24 mouse cellular contexts compared by ENCODE assay signal in genomic region chr5:129016370-129016769, GRCm38 (mm10).
"Had no signal": no experiment of that assay in that cellular context is flagged by ENCODE, and none has a peak within 500 bp of the region (broad histone marks: within the 10 kb centered on the region; RNA-seq: fewer than 3 reads in every experiment).

No protein-coding gene starts in this region.

- DNase-seq: gastrocnemius, adult 2 months; gastrocnemius, postnatal 10 days; gastrocnemius, postnatal 25 days; heart, adult 18-20 months; heart, postnatal 10 days; heart, postnatal 4 days; kidney, adult 11 months; kidney, adult 2 months; kidney, adult 9 months; kidney, postnatal 14 days; kidney, postnatal 36 days; layer of hippocampus, adult 9-11 months; layer of hippocampus, postnatal 36 days; liver; liver, embryonic 13.5 days had no signal

- H3K9me3 ChIP-seq: heart, embryonic 10.5 days; heart, embryonic 12.5 days; hindbrain, embryonic 10.5 days; hindbrain, embryonic 12.5 days; kidney, embryonic 15.5 days; limb, embryonic 10.5 days; limb, embryonic 12.5 days; liver, embryonic 13.5 days had no signal

- H3K36me3 ChIP-seq: heart, embryonic 12.5 days; hindbrain, embryonic 12.5 days; limb, embryonic 12.5 days had no signal

- H3K27ac ChIP-seq: gastrocnemius, adult 2 months; heart, embryonic 10.5 days; hindbrain, embryonic 10.5 days; hindbrain, embryonic 12.5 days; hindbrain, embryonic 14.5 days; kidney, embryonic 15.5 days; kidney, postnatal 0 days; limb, embryonic 10.5 days; limb, embryonic 12.5 days; liver, embryonic 13.5 days had no signal

- H3K27me3 ChIP-seq: heart, embryonic 12.5 days; hindbrain, embryonic 12.5 days; kidney, embryonic 15.5 days; limb, embryonic 12.5 days; liver, embryonic 13.5 days had no signal

- H3K9ac ChIP-seq: heart, embryonic 12.5 days; hindbrain, embryonic 12.5 days; hindbrain, embryonic 14.5 days; kidney, embryonic 15.5 days; limb, embryonic 12.5 days; liver, embryonic 13.5 days had no signal

- H3K4me3 ChIP-seq: gastrocnemius, adult 2 months; heart, embryonic 10.5 days; heart, embryonic 12.5 days; hindbrain, embryonic 10.5 days; hindbrain, embryonic 12.5 days; kidney, embryonic 15.5 days; limb, embryonic 10.5 days; limb, embryonic 12.5 days; liver, embryonic 13.5 days had no signal
